Mouse (Mus musculus): ENCODE measurements around the gene B3gnt8. TPM values are rescaled to one million over a fixed set of nuclear protein-coding genes. Genes with fewer than 3 reads are reported as not detected.

B3gnt8 gene
- total RNA-seq, 2 experiments from 2014 or later = 0.61 to 1.3 TPM

DNA sequence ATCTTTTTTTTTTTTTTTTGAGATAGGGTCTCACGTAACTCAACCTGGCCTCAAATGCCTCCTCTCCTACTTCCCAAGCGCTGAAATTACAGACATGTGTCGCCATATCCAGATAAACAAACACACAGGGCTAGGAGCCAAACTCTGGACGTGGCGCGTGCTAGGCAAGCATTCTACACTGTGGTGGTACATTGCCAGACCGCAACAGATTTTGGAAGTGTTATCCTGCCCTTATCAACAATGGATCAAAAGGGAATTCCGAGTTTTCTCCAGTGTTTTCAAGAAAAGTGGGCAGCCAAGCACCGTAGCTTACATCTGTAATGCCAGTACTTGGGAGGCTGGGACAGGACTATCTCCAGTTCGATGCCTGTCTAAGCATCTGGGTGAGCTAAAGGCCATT lies 31.3 kb downstream of the B3gnt8 start:
- no peak for DNase-seq (ENCODE audit: low spot score in 2 of 2)

DNA sequence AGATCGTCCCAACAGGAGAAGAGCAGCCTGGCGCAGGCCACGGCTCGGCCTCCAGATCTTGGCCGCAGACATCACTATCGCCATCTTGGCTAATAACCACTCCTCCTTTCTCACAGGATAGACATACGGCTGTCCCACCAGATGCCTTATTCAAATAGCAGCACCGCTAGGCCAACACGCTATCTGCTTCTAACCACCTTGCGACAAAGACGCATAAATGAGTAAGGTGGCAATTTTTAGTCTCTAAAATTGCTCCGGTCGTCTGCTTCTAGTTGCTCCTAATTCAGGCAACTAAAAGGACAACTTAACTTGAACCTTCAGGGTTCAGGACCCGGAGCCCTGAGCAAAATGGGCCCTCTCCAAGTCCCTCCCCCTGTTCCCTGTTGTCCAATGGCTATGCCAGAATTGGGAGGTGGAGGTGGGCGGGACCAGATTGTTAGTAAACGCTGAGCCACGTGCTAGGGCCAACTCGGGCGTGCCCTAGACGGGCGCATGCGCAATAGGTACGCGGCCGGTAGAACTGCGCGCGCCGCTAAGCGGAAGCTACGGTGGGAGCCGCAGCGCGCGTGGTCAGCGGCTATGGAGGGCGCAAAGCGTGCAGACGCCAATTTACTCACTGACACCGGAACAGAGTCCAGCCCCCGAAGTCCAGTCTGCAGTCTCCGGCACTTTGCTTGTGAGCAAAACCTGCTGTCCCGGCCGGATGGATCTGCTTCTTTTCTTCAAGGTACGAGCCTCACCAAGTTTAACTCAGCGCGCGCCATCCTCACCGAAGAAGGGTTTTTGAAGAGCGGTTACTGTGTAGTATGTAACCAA lies 32.4 kb downstream of the B3gnt8 start, which contains the start of the genes Bckdha and Exosc5:
Bckdha (minus strand) TSS at position 325 of the 816 bp plus-strand sequence.
Exosc5 (plus strand) TSS at position 508 of the 816 bp plus-strand sequence.
- DNase-seq (ENCODE audit: low spot score in 2 of 2) = peak; percentile 99 to 100

DNA sequence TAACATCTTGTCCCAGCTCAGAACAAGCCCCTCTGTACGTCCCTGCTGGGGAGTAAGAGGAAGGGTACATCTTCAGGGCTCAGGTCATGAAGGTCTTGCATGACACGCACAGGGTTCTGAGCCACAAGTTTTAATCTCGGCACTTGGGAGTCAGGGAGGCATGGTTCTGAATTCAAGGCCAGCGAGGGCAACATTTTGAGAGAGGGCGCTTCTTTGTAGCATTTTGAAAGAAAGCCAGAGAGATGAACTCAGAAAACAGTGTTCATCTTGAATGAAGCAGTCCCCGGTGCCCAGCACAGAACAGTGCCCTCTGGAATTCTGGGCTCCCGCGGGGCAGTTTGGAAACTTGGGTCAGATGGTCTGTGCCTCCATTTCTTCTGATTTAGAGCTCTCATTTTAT lies 39.9 kb downstream of the B3gnt8 start:
- no peak for DNase-seq (ENCODE audit: low spot score in 2 of 2)

DNA sequence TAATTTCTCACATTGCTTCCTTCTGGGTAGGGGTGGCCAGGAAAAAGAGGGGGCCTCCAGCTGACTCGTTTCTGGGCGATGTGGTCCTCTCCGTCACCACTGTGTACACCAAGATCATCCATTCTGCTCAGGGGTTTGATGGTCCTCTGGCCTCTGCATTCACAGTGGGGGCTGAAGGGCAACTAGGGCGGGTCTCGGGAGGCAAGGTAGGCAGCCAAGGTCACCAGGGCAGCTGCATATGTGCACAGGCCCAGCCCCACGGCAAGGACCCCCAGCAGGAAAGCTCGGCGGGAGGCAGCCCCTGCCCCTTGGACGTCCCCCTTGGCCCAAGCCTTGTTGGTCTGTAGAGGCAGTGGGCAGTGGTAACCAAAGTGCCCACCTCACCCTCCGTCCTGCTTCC lies 42.7 kb downstream of the B3gnt8 start:
- no peak for DNase-seq (ENCODE audit: low spot score in 2 of 2)

DNA sequence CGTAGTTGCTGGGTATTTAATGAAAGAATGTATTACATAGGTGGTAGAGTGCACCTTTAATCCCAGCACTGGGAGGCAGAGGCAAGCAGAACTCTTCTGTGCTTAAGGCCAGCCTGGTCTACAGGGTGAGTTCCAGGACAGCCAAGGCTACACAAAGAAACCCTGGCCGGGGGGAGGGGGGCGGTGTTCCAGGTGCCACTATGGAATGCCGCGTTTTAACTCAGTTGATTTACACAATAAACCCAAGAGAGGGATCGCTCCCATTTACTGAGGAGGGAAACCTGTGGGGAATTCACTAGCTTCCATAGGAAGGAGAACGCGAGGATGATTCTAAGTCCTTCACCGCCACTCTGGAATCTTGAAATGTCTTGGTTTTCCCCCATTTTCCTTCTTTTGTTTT lies 43.2 kb downstream of the B3gnt8 start:
- no peak for DNase-seq (ENCODE audit: low spot score in 2 of 2)

DNA sequence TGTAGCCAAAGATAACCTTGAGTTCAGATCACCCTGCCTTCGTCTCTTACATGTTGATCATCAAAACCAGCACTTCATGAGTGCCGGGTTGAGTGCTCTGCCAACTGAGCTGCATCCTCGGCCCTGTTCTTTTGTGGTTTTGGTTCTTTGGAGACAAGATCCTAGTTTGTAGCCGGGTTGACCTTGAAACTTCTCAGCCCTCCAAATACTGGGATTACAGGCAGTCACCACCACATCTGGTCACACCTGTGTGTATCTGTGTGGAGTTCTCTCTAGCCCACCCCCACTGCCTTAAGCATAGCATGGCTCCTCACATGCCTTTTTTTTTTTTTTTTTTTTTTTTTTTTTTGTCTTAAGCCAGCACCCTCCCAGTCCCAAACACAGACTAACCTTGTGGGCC lies 43.6 kb downstream of the B3gnt8 start:
- DNase-seq (ENCODE audit: low spot score in 2 of 2) = no peak

DNA sequence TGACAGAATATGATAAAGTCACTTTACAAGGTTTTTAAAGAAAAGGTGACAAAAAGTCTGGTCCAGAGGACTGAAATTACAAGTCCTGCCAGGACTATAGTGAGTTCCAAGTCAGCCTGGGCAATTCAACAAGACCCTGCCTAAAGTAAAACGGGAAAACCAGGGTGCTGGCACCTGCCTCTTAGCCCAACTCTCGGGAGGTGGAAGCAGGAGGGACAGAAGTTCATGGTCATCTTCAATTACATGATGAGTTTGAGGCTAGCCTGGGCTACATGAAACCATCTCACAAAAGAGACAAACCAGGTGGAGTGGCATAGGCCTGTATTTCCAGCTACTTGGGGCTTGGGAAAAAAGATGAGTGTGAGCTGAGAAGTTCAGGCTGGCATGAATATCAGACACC lies 45.2 kb downstream of the B3gnt8 start:
- DNase-seq (ENCODE audit: low spot score in 2 of 2) = no peak

DNA sequence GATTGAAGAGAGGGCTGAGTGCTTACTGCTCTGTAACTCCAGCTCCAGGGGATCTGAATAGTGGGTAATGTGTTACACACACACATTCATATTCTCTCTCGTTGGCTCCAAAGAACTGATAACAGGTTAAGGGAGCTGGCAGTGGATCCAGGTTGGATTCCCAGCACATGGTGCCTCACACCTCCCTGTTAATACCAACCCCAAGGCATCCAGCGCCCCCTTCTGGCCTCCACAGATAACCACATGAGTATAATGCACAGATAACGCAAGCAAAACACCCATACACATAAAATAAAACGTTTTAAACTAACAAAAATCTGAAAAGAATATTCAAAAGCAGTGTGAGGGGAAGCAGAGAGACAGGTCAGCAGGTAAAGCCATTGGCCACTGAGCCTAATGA lies 46.0 kb downstream of the B3gnt8 start:
- DNase-seq (ENCODE audit: low spot score in 2 of 2) = no peak

DNA sequence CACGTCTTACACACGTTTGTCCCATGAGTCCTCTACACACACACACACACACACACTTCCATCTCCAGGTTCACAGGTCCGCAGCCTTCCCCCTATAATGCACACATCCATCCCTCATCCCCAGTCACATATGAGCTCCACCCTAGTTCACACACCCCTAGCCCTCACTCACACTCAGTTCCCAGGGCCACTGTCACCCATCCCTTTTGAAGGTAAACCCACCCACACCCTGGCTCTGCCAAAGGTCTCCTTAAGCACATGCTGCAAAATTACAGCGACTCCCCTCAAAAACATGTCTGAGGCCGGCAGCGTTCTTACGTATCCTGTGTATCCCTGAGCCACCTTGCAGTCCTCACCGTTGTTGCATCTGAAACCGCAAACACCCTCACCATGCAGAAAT lies 47.8 kb downstream of the B3gnt8 start:
- DNase-seq (ENCODE audit: low spot score in 2 of 2) = no peak

DNA sequence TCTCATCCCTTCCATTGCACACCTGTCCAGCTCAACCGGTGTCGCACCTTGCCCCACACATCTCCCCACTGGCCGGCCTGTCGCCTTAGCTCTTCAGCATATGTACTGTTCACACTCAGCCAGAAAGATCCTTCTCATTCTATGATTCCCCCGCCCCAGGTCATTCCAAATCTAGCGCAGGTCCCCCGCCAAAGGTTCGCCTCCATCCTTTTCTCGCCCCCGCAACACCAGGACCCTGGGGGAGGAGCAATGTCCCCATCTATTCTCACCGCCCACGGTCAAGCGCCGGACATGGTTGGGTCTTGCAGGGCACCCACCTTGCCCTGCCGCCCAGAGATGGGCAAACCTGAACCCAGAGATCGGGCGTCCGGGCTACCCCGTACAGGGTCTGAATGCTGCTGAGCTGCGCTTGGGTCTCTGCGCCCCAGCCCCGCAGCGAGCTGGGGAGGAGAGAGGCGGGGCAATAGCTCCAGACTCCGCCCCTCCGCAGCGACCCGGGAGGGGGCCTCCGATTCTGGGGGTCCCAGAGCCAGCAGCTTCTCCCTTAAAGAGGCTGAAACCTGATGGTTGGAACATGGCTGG lies 48.4 kb downstream of the B3gnt8 start, which contains the start of gene Tmem91:
Tmem91 (minus strand) TSS at position 448 of the 582 bp plus-strand sequence.
- no peak for DNase-seq (ENCODE audit: low spot score in 2 of 2)

DNA sequence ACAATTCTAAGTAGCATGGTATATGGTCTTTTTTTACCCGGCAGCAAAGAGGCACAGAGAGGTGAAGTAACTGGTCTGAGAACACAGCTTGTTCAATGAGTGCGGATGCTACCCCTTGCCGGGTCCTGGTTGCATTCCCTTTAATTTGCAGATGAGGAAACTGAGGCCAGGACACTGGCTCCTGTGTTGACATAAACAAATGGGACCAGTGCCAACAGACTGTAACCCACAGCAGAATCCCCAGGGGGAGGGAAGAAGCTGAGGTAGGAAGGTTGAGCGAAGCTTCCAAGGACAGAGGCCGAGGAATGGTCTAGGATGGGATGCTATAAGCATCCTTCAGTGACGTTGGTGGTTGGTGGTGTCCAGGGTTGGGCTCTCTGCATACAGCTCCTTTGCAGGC lies 49.0 kb downstream of the B3gnt8 start:
- no peak for DNase-seq (ENCODE audit: low spot score in 2 of 2)

DNA sequence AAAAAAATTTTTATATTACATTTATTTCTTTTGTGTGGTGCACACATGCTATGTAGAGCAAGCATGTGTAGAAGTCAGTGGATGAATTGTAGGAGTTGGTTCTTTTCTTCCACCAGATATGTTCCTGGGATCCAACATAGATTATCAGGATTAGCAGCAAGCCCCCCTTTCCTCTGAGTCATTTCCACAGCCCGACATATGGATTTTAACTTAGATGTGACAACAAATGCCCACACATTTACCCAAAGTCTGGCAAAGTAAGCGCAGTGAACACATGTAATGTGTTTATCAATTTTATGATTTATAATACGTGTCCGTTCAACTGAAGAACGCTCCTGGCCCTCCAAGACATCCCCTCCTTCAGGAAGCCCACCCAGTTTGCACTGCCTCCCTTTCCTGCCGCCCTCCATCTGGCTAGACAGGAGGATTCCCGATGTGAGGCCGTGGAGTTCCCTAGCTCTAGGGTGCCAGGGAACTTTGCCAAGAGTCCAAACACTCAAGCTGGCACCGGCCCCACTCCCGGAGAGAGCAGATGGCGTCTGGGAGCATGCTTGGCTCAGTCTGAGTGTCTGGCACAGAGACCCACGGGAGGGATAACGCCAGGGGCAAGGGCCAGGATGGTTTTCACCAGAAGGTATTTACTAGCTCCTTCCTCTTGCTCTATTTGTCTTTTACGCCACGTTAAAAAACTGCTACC lies 49.8 kb downstream of the B3gnt8 start:
- DNase-seq (ENCODE audit: low spot score in 2 of 2) = peak; percentile 88 to 96

DNA sequence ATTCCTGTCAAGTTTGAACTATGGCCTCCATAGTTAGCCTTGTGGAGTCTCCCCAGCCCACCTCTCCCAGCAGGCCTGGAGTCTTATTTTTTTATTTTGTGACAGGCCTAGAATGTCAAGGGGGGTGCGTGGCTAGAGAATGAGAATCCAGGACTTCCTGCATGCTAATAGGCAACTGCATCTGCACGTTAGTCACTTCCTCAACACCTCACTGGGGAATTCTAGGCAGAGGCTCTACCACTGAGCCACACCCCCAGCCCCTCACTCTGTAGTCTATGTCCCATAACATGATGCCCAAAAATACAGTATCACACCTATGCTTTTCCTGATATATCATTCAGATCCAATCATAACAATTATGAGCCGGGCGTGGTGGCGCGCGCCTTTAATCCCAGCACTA lies 50.6 kb downstream of the B3gnt8 start:
- DNase-seq (ENCODE audit: low spot score in 2 of 2) = no peak

DNA sequence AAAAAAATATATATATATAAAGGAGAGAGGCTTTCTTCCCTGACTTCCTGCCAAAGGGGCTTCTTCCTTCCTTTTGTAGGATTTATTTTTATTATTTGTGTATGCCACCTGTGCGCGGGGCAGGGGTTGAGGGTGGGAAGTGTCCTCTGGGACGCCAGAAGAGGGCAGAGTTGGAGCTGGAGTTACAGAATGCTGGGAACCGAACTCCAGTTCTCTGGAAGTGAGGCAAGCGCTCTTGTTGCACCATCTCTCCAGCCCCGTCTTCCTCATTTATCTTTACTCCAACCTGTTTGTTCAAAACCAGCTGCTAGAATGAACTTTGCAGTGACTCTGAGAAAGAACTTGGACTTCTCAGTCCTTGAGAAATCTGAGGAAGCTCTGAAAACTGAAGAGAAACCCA lies 53.5 kb downstream of the B3gnt8 start:
- no peak for DNase-seq (ENCODE audit: low spot score in 2 of 2)

DNA sequence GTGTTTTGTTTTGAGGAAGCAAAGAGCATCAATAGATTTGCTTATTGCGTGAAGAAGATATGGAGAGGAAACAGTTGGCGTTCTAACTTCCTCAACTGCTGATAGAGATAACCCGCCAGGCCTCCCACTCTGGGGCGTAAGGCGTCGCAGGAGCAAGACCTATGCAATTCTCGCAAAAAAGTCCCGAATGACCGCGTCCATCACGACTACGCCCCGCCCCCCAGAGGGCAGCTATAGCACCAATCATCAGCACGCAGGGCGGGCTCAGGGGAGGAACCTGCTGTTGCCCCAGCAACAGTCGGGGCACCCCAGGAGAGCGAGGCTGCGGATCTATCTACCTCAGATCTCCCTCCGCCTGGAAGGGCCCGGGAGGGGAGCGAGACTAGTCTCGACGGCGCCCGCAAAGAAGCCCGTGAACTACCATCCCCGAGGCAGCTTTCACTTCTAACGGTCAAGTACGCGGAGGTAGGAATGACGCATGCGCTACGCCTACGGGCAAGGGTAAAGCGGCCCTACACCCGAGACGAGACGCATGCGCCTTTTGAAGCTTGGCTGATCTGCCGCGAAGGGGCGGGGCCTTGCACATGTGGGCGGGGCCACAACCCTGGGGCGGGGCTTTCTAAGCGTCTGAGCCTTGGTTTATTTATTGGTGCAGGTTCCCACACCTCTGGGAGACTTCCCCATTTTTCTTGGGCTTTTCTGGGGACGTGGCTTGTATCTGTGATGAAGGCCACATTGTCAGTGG lies 54.2 kb downstream of the B3gnt8 start, which contains the start of gene B9d2:
B9d2 (plus strand) TSS at position 267 of the 745 bp plus-strand sequence.
- peak; percentile 91 to 96 for DNase-seq (ENCODE audit: low spot score in 2 of 2)

DNA sequence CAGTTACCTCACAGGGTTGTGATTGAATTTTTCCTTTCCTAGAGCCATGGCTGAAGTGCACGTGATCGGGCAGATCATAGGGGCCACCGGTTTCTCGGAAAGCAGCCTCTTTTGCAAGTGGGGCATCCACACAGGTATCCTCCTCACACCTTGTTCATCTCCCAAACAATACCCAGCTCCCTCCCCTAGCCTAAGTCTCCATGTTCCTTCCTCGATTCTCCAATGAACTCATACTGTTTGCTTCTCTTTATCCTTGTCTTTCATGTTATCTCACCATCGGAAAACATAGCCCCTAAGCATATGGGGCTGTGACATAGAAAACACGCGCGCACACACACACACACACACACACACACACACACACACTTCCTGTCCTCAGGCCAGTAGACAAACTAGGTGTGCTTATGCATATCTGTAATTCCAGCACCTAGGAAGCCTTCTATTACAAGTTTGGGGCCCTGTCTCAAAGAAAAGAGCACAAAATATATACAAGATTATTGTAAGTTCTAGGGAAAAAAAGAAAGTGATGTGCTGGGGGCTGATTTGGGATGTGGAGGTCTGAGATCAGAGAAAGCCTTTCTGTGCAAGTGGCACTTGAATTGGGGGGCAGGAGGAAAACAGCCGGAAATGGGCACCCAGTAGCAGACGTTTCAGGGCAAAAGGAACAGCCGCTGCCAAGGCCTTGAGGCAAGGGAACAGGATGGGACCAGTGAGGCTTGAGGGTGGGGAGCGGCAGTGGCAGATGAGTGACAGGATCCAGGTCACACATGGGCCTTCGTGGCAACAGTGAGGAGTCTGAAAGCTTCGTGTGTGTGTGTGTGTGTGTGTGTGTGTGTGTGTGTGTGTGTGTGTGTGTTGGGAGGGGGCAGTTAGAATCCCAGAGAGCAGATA lies 55.1 kb downstream of the B3gnt8 start:
- no peak for DNase-seq (ENCODE audit: low spot score in 2 of 2)

DNA sequence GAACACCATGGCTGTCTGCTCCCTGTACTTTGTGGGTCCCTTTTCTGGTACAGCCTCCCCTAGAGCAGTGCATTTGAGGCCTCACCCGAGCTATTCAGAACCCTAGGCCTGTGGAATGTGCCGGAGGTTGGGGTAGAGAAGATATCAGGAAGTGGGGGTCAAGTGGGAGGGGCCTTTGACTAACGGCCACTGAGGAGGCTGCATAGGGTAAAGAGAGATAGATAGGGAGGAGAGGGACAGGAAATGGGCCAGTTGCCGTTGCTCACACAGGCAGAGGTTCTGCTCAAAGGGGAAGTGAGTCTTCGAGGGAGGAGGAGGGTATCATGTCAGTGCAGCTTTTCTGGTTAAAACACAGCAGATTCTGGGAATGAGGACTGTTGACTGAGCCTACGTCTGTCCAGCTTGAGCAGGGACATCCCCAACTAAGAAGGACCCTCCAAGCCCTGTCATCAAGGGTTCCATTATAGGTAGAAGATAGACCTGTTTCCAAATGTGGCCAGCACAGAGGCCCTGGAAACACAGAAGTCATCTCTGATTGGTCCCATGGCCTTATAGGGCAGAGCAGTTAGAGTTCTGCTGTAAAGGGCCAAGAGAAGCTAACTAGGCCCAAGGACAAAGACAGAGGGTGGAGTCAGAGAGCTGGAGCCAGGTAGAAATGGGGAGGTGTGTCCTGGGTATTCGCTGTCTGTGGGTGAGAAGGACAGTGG lies 57.2 kb downstream of the B3gnt8 start:
- DNase-seq (ENCODE audit: low spot score in 2 of 2) = no peak

DNA sequence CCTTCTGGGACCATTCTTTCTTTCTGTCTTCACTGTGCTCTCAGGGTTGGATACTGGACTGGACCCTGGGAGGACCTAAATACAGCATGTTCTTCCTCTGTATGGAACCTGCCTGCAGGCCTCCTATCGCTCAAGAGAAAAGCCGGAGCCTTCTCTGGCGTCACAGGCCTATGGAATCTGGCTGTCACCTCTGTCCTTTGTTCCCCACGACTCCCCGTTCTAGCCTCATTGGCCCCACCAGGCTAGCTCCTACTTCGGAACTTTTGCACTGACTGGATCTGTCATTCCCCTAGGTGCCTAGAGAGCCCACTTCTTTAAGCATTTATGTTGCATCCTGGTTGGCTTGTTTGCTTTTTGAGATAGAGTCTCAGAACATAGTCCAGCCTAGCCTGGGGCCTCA lies 58.2 kb downstream of the B3gnt8 start:
- no peak for DNase-seq (ENCODE audit: low spot score in 2 of 2)

Measured in layer of hippocampus, adult 18-20 months (tissue).